Mouse (Mus musculus) lung, adult 10 weeks (tissue): Measurements from ENCODE around the gene Cyp4f14. TPM values are rescaled to one million over a fixed set of nuclear protein-coding genes. Genes with fewer than 3 reads are reported as not detected.

Experiments
- polyA plus RNA-seq: library from polyadenylated mRNA; stranded (reverse); fragments of 350-450 nt; fragmentation: Illumina TruSeq; extraction: RNeasy Lipid Tissue Mini Kit (QIAGEN cat#74804); gene quantifications from one replicate; pipeline ENCODE4 v1.2.3, GENCODE M21; 2014; ENCODE audit warnings: low read depth, low replicate concordance; ENCODE audit not compliant: insufficient read depth

The Cyp4f14 gene
- polyA plus RNA-seq: not detected

DNA sequence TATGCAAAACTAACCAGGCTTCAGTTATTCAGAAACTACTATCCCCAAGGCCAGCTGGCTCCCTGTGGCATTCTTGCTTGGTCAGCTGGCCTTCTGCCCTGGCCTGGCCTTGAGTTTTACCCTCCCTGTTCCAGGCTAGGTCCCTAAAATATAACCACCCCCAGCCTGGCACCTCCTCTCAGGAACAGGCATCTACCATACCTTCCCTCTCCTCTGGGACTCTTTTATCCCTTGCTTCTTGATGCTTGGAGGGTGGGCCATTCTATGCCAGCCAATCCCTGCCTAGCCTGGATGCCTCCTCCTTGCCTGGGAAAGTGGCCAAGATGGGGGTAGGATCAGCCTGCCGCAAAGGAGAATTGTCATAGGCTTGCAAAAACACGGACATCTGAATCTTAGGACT is at the start of gene Cyp4f14:
TSS of gene Cyp4f14 (minus strand) at position 212 of the 400 bp plus-strand sequence.

DNA sequence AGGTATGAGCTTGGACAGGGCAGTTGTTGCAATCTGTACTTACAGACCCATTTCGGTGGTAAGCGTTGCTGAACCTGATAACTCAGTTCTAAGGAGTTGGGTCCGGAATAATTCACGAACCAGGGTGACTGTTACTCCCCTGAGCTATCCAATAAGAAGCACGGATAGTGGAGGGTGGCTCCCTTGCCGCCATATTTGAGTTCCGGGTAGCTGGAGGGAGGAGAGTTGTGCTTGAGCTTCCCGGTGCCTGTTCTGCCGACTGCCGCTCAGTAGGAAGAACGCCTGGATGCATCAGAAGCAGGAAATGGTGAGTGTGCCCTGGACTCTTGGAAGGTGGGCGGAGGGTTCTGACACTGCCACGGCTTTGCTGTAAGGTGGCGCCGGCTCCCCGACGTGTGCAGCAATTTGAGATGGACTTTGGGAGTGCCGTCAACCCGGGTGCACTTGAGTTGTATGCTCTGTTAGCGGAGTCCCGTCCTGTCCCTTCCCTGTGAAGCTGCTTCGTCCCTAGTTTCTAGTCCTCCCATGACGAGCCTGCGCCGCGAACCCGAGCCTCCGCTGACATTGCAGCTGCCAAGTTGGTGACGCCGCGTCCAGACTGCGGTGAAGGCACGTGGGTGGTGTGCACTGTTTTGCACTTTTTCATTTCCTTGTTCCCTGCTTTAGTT is 48.6 kb upstream of the Cyp4f14 start, which contains the start of gene Zfp472:
TSS of gene Zfp472 (plus strand) at position 192 of the 668 bp plus-strand sequence.

DNA sequence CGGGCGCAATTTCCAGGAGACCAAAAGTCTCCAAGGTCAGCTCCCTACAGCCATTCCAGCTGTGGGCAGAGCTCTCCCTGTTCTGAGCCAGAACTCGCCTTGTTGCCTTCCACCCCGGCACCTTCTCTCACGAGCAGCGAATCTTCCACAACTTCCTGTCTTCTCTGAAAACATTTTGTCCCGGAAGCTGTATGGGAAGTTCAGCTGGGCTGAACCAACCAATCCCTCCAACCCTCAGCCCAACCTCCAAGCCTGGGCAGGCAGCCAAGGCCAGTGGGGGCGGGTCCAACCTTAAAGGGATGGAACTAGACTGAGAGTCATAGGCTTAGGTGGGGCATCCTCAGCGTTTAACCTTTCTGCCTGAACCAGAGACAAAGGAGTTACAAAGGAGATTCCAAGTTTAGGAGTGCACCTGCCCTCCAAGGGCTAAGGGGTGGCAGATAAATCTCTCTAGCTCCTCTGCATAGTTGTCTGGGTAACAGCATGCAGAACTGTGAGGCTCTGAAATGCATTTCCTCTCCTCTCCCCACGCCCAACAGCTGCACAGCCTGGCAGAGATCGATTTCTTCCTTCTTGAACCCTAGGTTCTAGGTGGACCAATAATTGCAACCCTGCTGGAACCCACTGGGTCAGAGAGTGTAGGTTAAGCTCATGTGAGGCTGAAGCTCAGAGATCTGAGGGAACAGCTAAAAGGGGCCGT is 30.2 kb upstream of the Cyp4f14 start, which contains the start of gene Cyp4f13:
TSS of gene Cyp4f13 (minus strand) at position 188 of the 700 bp plus-strand sequence.

DNA sequence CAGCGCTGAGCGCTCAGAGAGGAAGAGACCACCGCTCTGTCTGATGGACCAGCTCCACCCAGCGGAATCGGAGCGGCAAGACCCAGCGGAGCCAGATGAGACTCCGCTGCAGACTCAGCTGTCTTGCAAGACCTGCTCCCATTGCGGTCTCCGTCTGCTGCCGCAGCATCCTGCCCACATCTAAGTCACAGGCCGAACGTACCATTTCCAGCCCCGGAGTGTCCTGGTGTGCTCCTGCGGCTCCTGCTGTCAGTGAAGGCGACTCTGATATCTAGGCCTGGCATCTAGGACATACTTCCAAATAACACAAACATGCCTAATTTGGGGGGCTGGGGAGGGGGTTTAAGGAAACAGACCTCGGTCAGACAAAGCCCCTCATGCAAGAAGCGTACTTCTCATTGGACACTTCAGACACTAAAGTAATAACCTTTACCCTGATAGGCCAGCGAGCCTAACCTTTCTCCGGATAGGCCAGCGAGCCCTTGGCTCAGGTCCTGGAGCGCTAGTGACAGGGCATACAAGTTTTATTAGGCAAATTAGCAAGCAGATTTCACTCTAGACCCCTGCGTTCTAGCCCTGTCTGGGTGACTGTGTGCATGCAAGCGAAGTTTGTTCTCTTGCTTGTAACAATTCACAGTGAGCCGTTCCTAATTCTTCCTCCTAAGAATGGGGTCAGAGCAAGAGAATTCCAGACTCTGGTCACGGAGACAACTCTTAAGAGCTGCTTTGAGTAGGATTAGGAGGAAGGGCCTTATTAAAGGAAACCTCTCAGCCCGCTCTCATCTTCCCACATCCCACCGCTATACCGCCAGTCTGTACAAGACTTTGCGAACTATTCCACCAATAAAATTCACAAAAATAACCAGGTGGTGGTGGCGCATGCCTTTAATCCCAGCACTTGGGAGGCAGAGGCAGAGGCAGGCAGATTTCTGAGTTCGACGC is 25.6 kb downstream of the Cyp4f14 start, which contains the start of gene Zfp870:
TSS of gene Zfp870 (minus strand) at position 404 of the 942 bp plus-strand sequence.

Other genes starting within 250 kb of the Cyp4f14 start
- gene Cyp4f15, start 231.7 kb downstream of the Cyp4f14 start, polyA plus RNA-seq: 3.7 TPM
- 5.5 TPM for gene Zfp871, start 129.1 kb downstream of the Cyp4f14 start, polyA plus RNA-seq
- 0.34 TPM for gene Zfp811, start 107.4 kb downstream of the Cyp4f14 start, polyA plus RNA-seq
- gene Zfp799, start 87.1 kb downstream of the Cyp4f14 start, polyA plus RNA-seq: 1.4 TPM
- gene Zfp870, start 25.7 kb downstream of the Cyp4f14 start, polyA plus RNA-seq: 2.5 TPM
- gene Cyp4f13, start 30.1 kb upstream of the Cyp4f14 start, polyA plus RNA-seq: 21.3 TPM
- gene Zfp472, start 48.5 kb upstream of the Cyp4f14 start, polyA plus RNA-seq: 6.2 TPM
- gene Zfp952, start 75.8 kb upstream of the Cyp4f14 start, polyA plus RNA-seq: 7.3 TPM
- gene Zfp763, start 116.1 kb upstream of the Cyp4f14 start, polyA plus RNA-seq: 4.0 TPM
- gene 4921501E09Rik, start 150.7 kb upstream of the Cyp4f14 start, polyA plus RNA-seq: not detected
- gene Zfp563, start 172.0 kb upstream of the Cyp4f14 start, polyA plus RNA-seq: 3.2 TPM
- not detected for gene Morc2b, start 222.3 kb upstream of the Cyp4f14 start, polyA plus RNA-seq